Mouse (Mus musculus) stomach, postnatal 0 days (tissue): Measurements from ENCODE around the gene Bcat2.

Experiments
- CTCF ChIP-seq: IDR thresholded peaks from 2 replicates; pipeline ENCODE4 v1.5.1; 2016; ENCODE audit warnings: antibody characterized with exemption, low read depth, mild to moderate bottlenecking, moderate library complexity
- EP300 ChIP-seq: optimal IDR thresholded peaks from 2 replicates; pipeline ENCODE3; 2016; ENCODE audit warnings: antibody characterized with exemption

- TF ChIP-seq CTCF = no peak
- TF ChIP-seq EP300 = no peak
Observed at GRCm38 (mm10) chr7:45554744-45555143, 15.2 kb upstream of the Bcat2 start, which contains the start of gene Hsd17b14.
